In the genomic region with DNA sequence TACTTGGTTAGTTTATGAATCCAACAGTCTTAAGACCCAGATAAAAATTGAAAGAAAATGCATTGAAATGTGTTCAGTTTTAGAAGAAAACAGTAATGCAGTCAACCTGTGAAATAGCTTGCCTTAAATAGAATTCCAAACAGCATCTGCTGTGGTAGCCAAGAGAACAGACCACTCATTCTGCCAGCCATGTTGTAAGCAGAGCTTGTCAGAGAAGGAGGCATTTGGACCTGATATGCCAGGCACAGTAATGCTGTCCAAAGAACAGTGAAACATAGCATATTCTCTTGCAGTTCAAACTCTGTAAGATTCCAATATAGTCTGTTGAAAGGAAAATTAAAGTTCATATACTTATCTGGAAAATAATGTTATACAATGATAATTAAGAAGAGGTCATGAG, we compare ENCODE assay signal across 18 mouse cellular contexts.
A peak's percentile ranks its signal among the peaks of the same experiment; 100 is the strongest.
DNase-seq lines count a peak whose midpoint lies in the region; ATAC-seq lines count a peak whose summit lies in the region.
"Had no signal": no experiment of that assay in that cellular context is flagged by ENCODE, and none has a peak within 500 bp of the region (broad histone marks: within the 10 kb centered on the region; RNA-seq: fewer than 3 reads in every experiment).

No protein-coding gene starts in this region.

- no peak for DNase-seq in frontal cortex, postnatal 10 days (ENCODE audit: low spot score in 2 of 2)
- DNase-seq in left cerebral cortex, adult 11 months (ENCODE audit: low spot score), result peak; percentile 2
- no peak for DNase-seq in left cerebral cortex, postnatal 36 days (ENCODE audit: low spot score in 2 of 2)
- peak; percentile 3 for DNase-seq in right cerebral cortex, adult 18-20 months
- no peak for DNase-seq in right cerebral cortex, postnatal 4 days
- DNase-seq in brain, embryonic 18.5 days (ENCODE audit: low read depth, low spot score), result peak; percentile 24
- DNase-seq: adrenal gland, postnatal 14 days; cerebellum, adult 11 months; cerebellum, adult 8-10 months; cerebellum, postnatal 14 days; embryo, embryonic 11 days; gastrocnemius, adult 2 months; gastrocnemius, postnatal 25 days; heart, postnatal 36 days had no signal

- intact Hi-C loops in left cerebral cortex, postnatal 36 days (cut with DNase I), result no loop called here

- ATAC-seq in frontal cortex, adult (ENCODE audit: low TSS enrichment), result peak; percentile 85
- ATAC-seq in megakaryocyte-erythroid progenitor cell, adult 5-6 weeks (replicated peaks; ENCODE audit: low FRiP score, low TSS enrichment, poor library complexity, severe bottlenecking), result no peak
- ATAC-seq: activated CD4-positive, CD25-positive, alpha-beta regulatory T cell, adult 4 months; Patski had no signal

Comparison
In these comparisons a context has a peak if more than half of its experiments do, and no peak if none do; other contexts are left out.
1. DNase-seq: peak in left cerebral cortex, adult 11 months (single experiment), right cerebral cortex, adult 18-20 months (single experiment) and brain, embryonic 18.5 days (single experiment); none in frontal cortex, postnatal 10 days (0 of 2), left cerebral cortex, postnatal 36 days (0 of 2) and right cerebral cortex, postnatal 4 days (single experiment).